In the genomic region with DNA sequence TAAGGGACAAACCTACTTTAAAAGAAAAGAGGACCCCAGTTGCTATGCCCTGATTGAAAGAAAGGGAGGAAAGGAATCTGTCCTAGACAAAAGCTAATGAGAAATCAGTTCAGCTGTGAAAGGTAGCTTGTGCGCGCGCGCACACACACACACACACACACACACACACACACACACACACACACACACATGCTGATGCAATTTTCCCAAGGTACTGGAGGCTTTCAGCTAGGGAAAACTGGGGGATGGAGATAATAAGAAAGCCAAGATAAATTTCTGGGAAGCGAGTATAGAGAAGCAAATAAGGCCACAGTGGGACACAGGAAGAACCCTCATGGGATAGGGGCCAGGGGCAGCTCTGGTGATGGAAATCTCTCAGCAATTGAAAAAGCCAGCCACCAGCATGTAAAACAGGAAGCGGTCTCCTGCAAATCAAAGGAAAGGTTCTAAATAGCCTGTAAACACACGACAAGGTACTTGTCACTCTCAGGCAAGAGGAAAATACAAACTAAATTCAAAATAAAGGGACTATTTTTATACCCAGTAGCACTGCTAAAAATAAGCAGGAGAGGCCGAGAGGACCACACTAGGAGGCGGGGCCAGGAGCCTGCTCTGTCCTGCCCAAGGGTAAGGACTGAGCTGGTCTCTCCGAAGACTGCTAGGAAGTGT, we compare ENCODE assay signal across 11 mouse cellular contexts. TPM values are rescaled to one million over a fixed set of nuclear protein-coding genes. Genes with fewer than 3 reads are reported as not detected.
DNase-seq lines count a peak whose midpoint lies in the region; ATAC-seq lines count a peak whose summit lies in the region.
"Had no signal": no experiment of that assay in that cellular context is flagged by ENCODE, and none has a peak within 500 bp of the region (broad histone marks: within the 10 kb centered on the region; RNA-seq: fewer than 3 reads in every experiment).

No protein-coding gene starts in this region.

- WGBS in kidney, embryonic 14.5 days, result 67% methylated on average over 10 of the region's 10 CpGs
- 63% methylated on average over 10 of the region's 10 CpGs for WGBS in embryonic facial prominence, embryonic 15.5 days
- 42% methylated on average over 10 of the region's 10 CpGs for WGBS in heart, embryonic 13.5 days

- H3K4me1 ChIP-seq in kidney, embryonic 14.5 days (ENCODE audit: control insufficient read depth, insufficient read depth, low read length), result peaks cover 22% of the 10 kb centered on the region
- peaks cover 13% of the 10 kb centered on the region for H3K4me1 ChIP-seq in embryonic facial prominence, embryonic 15.5 days
- peaks cover 42% of the 10 kb centered on the region for H3K4me1 ChIP-seq in heart, embryonic 13.5 days
- H3K4me1 ChIP-seq: liver, embryonic 12.5 days; neural tube, embryonic 12.5 days had no signal

- no peak for DNase-seq in kidney, adult 11 months
- DNase-seq in kidney, postnatal 10 days, result peak; percentile 49
- DNase-seq in thymus, adult 18-20 months, result no peak
- no peak for DNase-seq in right cerebral cortex, postnatal 25 days
- no peak for DNase-seq in ovary, postnatal 36 days (ENCODE audit: low spot score)

- H3K9ac ChIP-seq in kidney, embryonic 14.5 days (ENCODE audit: low read depth, low read length), result no peak overlapping the region
- H3K9ac ChIP-seq in embryonic facial prominence, embryonic 15.5 days, result no peak overlapping the region
- H3K9ac ChIP-seq in heart, embryonic 13.5 days, result peak overlapping the region; percentile 12; the same call in 1 of the 2 replicates
- H3K9ac ChIP-seq: liver, embryonic 12.5 days; neural tube, embryonic 12.5 days had no signal

- peak; percentile 60; the same call in 1 of the 2 replicates for ATAC-seq in kidney, embryonic 14.5 days (ENCODE audit: low FRiP score, low TSS enrichment)
- ATAC-seq in embryonic facial prominence, embryonic 15.5 days (ENCODE audit: insufficient number of reproducible peaks, low FRiP score, low TSS enrichment, low read depth), result no peak
- ATAC-seq in heart, embryonic 13.5 days (ENCODE audit: extremely low read depth, insufficient number of reproducible peaks, low FRiP score, low TSS enrichment), result peak; percentile 54; the same call in 1 of the 2 replicates
- ATAC-seq: intestine, postnatal 0 days; liver, embryonic 12.5 days had no signal

- H3K36me3 ChIP-seq in kidney, embryonic 14.5 days (ENCODE audit: control insufficient read depth, insufficient read depth, low read length), result no peaks in the 10 kb centered on the region
- no peaks in the 10 kb centered on the region; the same call in 1 of the 2 replicates for H3K36me3 ChIP-seq in embryonic facial prominence, embryonic 15.5 days
- H3K36me3 ChIP-seq in heart, embryonic 13.5 days, result no peaks in the 10 kb centered on the region
- H3K36me3 ChIP-seq: liver, embryonic 12.5 days; neural tube, embryonic 12.5 days had no signal

- no peaks in the 10 kb centered on the region for H3K27me3 ChIP-seq in kidney, embryonic 14.5 days (ENCODE audit: control insufficient read depth, insufficient read depth, low read length)
- no peaks in the 10 kb centered on the region for H3K27me3 ChIP-seq in embryonic facial prominence, embryonic 15.5 days
- no peaks in the 10 kb centered on the region for H3K27me3 ChIP-seq in heart, embryonic 13.5 days (replicated peaks)
- H3K27me3 ChIP-seq: liver, embryonic 12.5 days; neural tube, embryonic 12.5 days had no signal

- no peak overlapping the region for H3K27ac ChIP-seq in kidney, embryonic 14.5 days (ENCODE audit: low read depth, low read length)
- 0 out of 2 replicates have a peak overlapping the region, but pooled peaks have one; percentile 4 for H3K27ac ChIP-seq in embryonic facial prominence, embryonic 15.5 days (replicated peaks)
- peak overlapping the region; percentile 84 for H3K27ac ChIP-seq in heart, embryonic 13.5 days (replicated peaks)
- H3K27ac ChIP-seq: liver, embryonic 12.5 days; neural tube, embryonic 12.5 days had no signal

- no peaks in the 10 kb centered on the region for H3K9me3 ChIP-seq in kidney, embryonic 14.5 days (ENCODE audit: control insufficient read depth, low read length)
- no peaks in the 10 kb centered on the region for H3K9me3 ChIP-seq in embryonic facial prominence, embryonic 15.5 days (replicated peaks)
- no peaks in the 10 kb centered on the region for H3K9me3 ChIP-seq in heart, embryonic 13.5 days
- H3K9me3 ChIP-seq: liver, embryonic 12.5 days; neural tube, embryonic 12.5 days had no signal

- H3K4me3 ChIP-seq in kidney, embryonic 14.5 days (ENCODE audit: low read length), result no peak overlapping the region
- no peak overlapping the region for H3K4me3 ChIP-seq in embryonic facial prominence, embryonic 15.5 days (replicated peaks)
- H3K4me3 ChIP-seq in heart, embryonic 13.5 days, result no peak overlapping the region
- H3K4me3 ChIP-seq: liver, embryonic 12.5 days; neural tube, embryonic 12.5 days had no signal

- no peak overlapping the region for H3K4me2 ChIP-seq in kidney, embryonic 14.5 days (replicated peaks; ENCODE audit: low read depth, low read length)
- no peak overlapping the region for H3K4me2 ChIP-seq in embryonic facial prominence, embryonic 15.5 days (replicated peaks)
- peak overlapping the region; percentile 43 for H3K4me2 ChIP-seq in heart, embryonic 13.5 days
- H3K4me2 ChIP-seq: liver, embryonic 12.5 days; neural tube, embryonic 12.5 days had no signal

RNA-seq across cellular contexts. Expression of gene Lrrc28, which starts 31.1 kb away (rescaled TPM):
- 16.9 and 18.4 TPM in 2 replicates for polyA plus RNA-seq in kidney, embryonic 14.5 days (2014; fragmentation: Nextera tagmentation; extraction: Ambion mirVana)
- 20.6 and 22.4 TPM in 2 replicates for polyA plus RNA-seq in embryonic facial prominence, embryonic 15.5 days (2015; fragmentation: Nextera tagmentation; extraction: Ambion mirVana)
- polyA plus RNA-seq in heart, embryonic 13.5 days (2015; fragmentation: Nextera tagmentation; extraction: Ambion mirVana), result 8.7 and 11.7 TPM in 2 replicates

RNA-seq across cellular contexts. Expression of gene Ttc23, which starts 33.3 kb away (rescaled TPM):
- polyA plus RNA-seq in kidney, embryonic 14.5 days (2014; fragmentation: Nextera tagmentation; extraction: Ambion mirVana), result 39.1 and 41.7 TPM in 2 replicates
- polyA plus RNA-seq in embryonic facial prominence, embryonic 15.5 days (2015; fragmentation: Nextera tagmentation; extraction: Ambion mirVana), result 29.6 and 29.8 TPM in 2 replicates
- 16.0 and 16.8 TPM in 2 replicates for polyA plus RNA-seq in heart, embryonic 13.5 days (2015; fragmentation: Nextera tagmentation; extraction: Ambion mirVana)
